Mouse (Mus musculus) heart, postnatal 36 days (tissue): Measurements from ENCODE around the gene Cd300lb. TPM values are rescaled to one million over a fixed set of nuclear protein-coding genes. Genes with fewer than 3 reads are reported as not detected.

Source experiments
- DNase-seq, 2 experiments: peaks; one replicate each; pipeline ENCODE4 v3.0.0; 2021 to 2022
- intact Hi-C: fragments of 180-260 bp; cut with DNase I; formaldehyde crosslinking; loops from one replicate; pipeline ENCODE4 v1.15.1; 2025
- total RNA-seq, 2 experiments: library from RNA; stranded (reverse); gene quantifications; 2 replicates each; pipeline ENCODE4 v1.2.3; 2021

The Cd300lb gene
- total RNA-seq, 2 experiments from 2014 or later = 0.75 to 1.7 TPM

DNA sequence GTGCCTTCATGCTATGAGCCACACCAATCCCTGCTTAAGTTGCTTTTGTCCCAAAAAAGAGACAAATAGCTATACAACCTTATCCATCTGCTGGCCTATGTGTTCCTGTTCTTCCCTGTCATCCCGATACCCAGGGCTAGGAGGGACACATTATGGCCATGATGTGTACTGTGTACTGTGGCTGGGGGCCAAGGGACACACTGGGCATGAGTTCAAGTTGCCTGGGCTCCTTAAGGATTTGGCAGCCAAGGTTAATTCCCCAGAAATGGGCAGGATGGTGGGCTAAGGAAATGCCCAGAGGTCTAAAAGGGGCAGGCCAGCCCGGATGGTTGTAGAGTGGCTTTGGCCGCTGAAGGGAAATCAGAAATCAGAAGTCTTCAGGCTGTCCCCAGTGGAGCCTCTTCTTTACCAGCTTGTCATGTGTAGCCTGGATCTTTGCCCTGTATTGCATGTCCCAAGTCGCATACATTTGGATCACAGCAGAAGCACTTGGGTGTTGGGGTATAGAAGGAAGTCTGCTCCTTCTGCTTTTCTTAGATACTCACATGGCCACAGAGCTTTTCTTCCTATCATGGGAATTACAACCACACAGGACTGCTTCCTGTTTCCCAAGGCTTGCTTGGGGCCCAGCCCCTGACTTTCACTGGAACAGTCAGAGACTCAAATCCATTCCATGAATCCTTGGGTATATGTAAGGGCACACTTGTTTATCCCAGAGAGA is 49.6 kb downstream of the Cd300lb start:
- no peak for DNase-seq
- intact Hi-C loops = loop anchor here (2.0 kb wide), 1 partner anchor 22 kb away; no protein-coding TSS in a partner anchor

DNA sequence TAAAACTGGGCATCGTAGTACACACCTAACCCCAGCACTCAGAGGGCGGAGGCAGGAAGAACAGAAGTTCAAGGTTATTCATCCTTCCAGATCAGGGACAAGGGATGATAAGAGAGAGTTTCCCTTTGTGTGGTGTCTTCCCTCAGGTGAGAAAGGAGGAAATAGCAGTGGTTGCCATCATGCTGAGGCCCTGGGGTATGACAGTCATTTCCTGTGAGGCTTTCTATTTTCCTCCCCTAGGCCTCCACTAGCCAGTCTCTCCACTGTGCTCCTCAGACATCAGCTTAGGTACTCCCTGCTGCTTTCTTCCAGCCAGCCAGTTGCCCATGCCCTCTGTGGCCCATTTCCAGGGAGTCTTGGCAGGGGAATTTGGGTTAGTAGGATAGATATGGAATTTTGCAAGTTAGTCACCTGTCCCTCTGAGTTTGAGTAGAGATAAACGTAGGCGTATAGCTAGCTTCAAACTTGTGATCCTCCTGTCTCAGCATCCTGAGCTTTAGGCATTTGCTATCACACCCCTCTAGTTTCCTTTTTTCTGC is 50.9 kb downstream of the Cd300lb start:
- intact Hi-C loops = no loop called here
- no peak for DNase-seq

DNA sequence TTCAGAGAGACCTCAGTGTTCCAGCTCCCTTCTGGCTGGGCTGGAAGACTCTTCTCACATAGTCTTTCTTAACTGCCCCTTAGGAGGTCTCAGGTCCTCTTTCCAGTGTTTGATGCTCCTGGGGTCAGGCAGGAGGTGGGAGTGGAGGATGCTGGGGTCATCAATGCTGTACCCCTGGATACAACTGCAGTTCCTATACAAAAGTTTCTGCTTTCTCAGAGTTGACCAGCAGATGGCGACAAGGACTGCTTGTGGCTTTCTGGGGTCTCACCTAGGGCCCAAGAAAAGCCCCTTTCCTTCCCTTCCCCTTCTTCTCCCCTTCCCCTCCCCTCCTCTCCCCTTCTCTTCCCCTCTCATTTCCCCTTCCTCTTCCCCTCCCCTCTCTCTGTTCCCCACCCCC is 53.6 kb downstream of the Cd300lb start:
- intact Hi-C loops = loop anchor here (2.0 kb wide), 1 partner anchor 32 kb away; no protein-coding TSS in a partner anchor
- DNase-seq = peak; percentile 58 to 59

DNA sequence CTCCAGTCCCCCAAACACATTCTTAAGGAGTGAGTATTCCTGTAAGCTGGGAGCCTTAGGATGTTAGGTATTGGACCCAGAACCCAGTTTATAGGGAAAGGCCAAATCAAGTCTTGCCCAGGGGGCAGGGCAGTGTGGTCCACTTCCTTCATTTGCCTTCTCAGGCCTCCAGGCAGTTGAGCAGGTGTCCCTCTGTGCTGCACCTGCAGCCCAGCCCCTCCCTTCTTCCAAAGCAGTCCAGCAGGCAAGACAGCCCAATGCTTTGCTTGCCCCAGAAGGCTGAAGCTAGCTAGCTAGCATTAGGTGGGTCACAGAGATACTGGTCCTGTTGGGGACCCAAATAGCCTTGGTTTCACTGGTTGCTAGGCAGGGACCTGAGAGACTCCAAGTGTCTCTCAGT is 54.0 kb downstream of the Cd300lb start:
- no peak for DNase-seq
- intact Hi-C loops = loop anchor here (2.0 kb wide), 1 partner anchor 33 kb away; no protein-coding TSS in a partner anchor

DNA sequence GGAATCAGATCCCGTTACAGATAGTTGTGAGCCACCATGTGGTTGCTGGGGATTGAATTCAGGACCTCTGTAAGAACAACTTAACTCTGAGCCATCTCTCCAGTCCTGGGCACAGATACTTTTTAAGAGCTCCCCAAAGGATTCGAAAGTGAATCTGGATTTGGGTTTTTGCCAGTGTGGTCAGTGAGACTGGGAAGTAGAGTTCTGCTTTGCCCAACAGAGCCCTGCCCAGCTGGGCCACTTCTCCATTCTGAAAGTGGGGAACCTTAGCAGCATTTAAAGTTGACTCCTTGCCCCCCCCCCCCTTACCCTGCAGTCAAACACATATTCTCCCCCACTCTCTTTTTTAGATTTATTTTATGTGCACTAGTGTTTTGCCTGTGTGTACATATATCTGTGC is 54.5 kb downstream of the Cd300lb start:
- intact Hi-C loops = loop anchor here (2.0 kb wide), 1 partner anchor 33 kb away; no protein-coding TSS in a partner anchor
- DNase-seq = no peak

DNA sequence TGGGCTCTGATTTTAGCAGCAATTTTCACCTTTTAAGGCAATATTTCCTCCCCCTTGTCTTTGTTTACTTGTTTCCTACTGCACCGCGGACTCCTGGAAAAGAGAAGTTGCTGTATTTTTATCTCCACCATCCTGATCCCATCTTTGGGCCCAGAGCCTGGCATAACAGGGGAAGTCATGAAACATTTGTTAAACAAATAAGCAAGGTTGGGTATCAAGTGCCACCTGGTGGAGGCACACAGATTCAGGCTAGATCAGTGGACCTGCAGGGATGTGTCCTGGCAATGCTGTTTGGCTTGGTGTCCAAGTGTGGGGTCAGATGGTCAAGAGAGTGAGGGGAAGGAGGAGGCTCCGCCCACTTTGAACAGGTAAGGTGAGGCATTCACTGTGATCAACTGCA is 57.0 kb downstream of the Cd300lb start:
- DNase-seq = peak; percentile 43 to 54

DNA sequence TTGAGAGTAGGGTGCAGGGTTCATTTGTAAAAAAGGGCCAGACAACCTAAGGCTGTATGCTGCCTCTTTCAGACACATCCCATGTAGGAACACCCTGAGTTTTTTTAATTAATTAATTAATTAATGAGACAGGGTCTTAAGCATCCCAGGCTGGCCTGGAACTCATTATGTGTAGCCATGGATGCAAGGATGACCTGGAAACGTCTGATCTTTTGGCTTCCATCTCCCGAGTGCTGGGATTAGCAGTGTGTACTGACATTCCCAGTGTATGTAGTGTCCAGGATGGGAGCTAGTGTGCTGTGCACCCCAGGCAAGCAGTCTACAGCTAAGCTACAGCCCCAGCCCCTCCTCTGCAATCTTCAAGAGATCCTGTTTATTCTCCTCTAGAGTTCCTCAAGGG is 57.6 kb downstream of the Cd300lb start:
- intact Hi-C loops = loop anchor here (1.0 kb wide), 1 partner anchor 64 kb away; no protein-coding TSS in a partner anchor
- DNase-seq = no peak

More for the DNA sequence above, 57.0 kb downstream of the Cd300lb start:
- intact Hi-C loops = loop anchor here (1.0 kb wide), 1 partner anchor 65 kb away; no protein-coding TSS in a partner anchor

DNA sequence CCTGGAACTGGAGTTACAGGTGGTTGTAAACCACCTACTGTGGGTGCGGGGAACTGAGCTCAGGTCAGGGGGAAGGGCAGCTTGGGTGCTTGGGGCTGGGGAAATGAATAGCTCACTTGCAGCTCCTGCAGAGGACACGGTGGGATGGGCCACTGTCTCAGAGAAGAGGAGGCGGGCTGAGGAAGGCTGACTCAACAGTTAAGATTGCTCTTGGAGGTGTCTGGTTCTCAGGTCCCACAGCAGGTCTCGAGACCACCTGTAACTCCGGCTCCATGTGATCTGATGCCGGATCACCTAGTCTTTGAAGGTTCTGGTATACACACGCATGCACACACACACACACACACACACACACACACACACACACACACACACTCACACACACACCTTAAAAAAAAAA is 58.0 kb downstream of the Cd300lb start:
- intact Hi-C loops = no loop called here
- DNase-seq = no peak

DNA sequence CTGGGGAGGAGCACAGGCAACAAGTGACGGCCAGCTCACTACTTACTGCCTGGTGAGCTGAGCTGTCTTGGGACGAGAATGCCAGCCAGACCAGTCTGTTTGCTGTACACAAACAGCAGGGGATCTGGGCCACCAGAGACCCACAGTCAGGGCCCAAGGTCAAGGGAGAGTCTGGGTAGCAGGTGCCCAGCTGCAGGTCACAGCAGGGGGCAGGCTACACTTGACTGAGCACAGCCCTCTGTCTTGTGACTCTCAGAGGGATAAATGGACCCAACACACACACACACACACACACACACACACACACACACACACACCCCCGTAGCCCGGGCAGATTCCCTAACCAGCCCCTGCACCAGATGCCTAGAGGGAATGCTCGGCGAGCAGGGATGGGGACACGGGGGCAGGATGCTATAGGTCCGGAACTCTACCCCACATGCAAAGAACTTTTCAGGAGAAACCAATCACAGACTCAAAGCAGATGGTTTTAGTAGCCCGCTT is 58.8 kb downstream of the Cd300lb start:
- intact Hi-C loops = no loop called here
- no peak for DNase-seq

DNA sequence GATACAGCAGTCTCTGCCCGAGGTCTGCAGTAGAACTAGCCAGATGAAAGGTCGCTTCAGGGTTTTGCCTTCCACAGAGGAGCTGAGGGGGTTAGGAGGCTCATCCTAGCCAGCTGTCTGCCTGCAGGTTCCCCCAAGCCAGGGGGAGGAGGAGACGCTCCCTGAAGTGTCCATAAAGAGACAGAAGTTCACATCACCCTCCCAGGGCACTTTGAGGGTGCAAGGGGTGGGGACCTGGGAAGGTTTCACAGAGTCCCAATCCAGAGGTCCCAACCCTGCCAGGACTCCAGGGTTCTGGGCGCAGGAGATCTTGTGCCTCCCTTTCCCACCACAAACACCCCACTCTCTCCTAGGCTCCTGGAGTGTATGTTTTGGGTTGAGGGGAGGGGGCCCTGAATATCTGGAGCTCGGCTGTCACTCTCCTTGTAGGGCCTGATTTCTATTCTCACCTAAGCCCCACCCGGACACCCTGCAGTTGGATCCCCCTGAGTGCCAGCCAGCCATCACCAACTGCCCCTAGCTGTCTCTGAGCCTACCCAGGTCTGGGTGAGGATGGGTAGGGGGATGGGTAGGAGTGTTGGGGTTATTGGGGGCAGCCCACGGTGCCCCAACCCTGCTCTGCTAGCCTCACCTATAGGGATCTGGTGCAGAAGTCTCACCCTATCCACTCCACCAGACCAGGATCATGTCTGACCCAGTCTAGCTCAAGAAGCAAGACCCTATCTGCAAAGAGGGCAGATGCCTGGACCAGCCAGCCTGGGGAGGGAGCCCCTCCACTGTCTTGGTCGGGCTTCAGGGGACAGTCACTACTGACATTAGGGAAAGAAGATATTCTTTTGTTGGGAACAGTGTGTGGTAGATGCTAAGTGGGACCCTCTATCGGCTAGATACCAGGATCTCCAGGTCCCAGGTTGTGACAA is 59.7 kb downstream of the Cd300lb start:
- intact Hi-C loops = no loop called here
- no peak for DNase-seq

DNA sequence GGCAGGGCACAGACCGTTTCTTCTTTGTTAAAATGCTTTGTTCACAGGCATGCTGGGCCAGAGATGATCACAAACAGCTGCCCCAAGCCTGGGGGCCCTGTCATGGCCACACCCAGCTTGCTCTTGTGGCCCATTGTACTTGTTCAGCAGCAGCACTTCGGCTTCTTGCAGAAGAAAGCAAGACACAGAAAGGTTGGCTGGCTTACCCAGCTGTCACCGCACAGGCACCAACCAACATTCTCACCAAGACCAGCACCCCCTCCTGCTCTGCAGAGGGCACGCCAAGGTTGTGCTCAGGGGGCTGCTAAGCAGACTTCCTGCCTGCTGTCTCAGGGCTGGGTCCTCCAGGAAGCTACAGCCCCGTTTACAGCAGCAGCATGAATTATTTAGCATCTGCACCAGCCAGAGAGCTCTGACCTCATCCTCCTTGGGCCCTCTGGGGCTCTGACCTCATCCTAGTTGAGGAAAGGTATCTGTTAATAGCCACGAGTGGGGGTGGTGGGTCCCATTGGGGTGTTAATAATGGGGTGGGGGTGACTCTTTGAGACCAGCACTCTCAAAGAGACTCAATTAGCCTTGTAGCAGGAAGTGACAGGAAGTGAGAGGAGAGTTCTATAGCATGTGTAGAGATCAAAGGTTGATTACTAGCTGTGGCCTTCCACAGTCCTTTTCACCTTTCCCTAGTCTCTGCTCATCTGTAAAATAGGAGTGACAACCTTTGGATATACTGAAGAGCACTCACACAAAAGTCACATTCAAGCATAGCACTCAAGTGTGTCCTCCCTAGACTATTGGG is 61.0 kb downstream of the Cd300lb start:
- intact Hi-C loops = no loop called here
- no peak for DNase-seq

Other genes with a start within 250 kb of the Cd300lb start
- gene Dnaic2, start 207.0 kb downstream of the Cd300lb start, total RNA-seq = under 1 TPM; 0.08 to 0.17 TPM
- gene Kif19a, start 169.0 kb downstream of the Cd300lb start, total RNA-seq = under 1 TPM in 1 of 2 experiments, not detected in 1; 0.35 TPM
- gene Btbd17, start 138.4 kb downstream of the Cd300lb start, total RNA-seq = not detected
- not detected for gene Gpr142, start 135.5 kb downstream of the Cd300lb start, total RNA-seq
- 10 to 100 TPM; 10.2 to 11.2 TPM for gene Gprc5c, start 83.2 kb downstream of the Cd300lb start, total RNA-seq
- 1 to 10 TPM; 1.6 to 1.8 TPM for gene Cd300a, start 44.3 kb downstream of the Cd300lb start, total RNA-seq
- not detected for gene Cd300c, start 34.8 kb upstream of the Cd300lb start, total RNA-seq
- 1 to 10 TPM; 1.5 to 1.6 TPM for gene Cd300ld, start 55.5 kb upstream of the Cd300lb start, total RNA-seq
- 1 to 10 TPM; 2.4 to 3.4 TPM for gene Cd300c2, start 67.5 kb upstream of the Cd300lb start, total RNA-seq
- not detected for gene Cd300ld2, start 81.8 kb upstream of the Cd300lb start, total RNA-seq
- gene Cd300ld4, start 92.6 kb upstream of the Cd300lb start, total RNA-seq = not detected
- 1 to 10 TPM; 5.5 to 7.7 TPM for gene Cd300ld5, start 103.4 kb upstream of the Cd300lb start, total RNA-seq
- gene Cd300ld3, start 114.0 kb upstream of the Cd300lb start, total RNA-seq = 10 to 100 TPM in 1 of 2 experiments, 1 to 10 TPM in 1; 8.3 to 10.1 TPM
- under 1 TPM; 0.22 to 0.49 TPM for gene Cd300e, start 127.8 kb upstream of the Cd300lb start, total RNA-seq
- gene Rab37, start 157.0 kb upstream of the Cd300lb start, total RNA-seq = under 1 TPM; 0.54 to 0.72 TPM
- under 1 TPM; 0.08 to 0.33 TPM for gene Cd300lf, start 199.6 kb upstream of the Cd300lb start, total RNA-seq
- 10 to 100 TPM in 1 of 2 experiments, 1 to 10 TPM in 1; 9.9 to 10.5 TPM for gene Slc9a3r1, start 229.0 kb upstream of the Cd300lb start, total RNA-seq